Mouse (Mus musculus) heart, adult 2 months (tissue): ENCODE results near the gene Nfam1. TPM values are rescaled to one million over a fixed set of nuclear protein-coding genes. Genes with fewer than 3 reads are reported as not detected.

ENCODE experiments used
- DNase-seq, 2 experiments: peaks; one replicate each; pipeline ENCODE4 v3.0.0; 2021
- H3K27ac ChIP-seq: fragments of 200-600 bp; 2 replicates; pipeline ENCODE4 v1.8.1; 2022
- H3K27me3 ChIP-seq: fragments of 200-500 bp; 2 replicates; pipeline ENCODE4 v1.6.1; 2012; ENCODE audit warnings: mild to moderate bottlenecking, low read length, inconsistent platforms, mixed read lengths; ENCODE audit not compliant: control insufficient read depth, insufficient read depth
- H3K36me3 ChIP-seq: fragments of 200-500 bp; 2 replicates; pipeline ENCODE4 v1.6.1; 2012; ENCODE audit warnings: low read length, inconsistent platforms; ENCODE audit not compliant: control insufficient read depth, insufficient read depth
- H3K4me1 ChIP-seq: fragments of 200-500 bp; 2 replicates; pipeline ENCODE4 v1.6.1; 2011; ENCODE audit warnings: low read length; ENCODE audit not compliant: control insufficient read depth, insufficient read depth
- H3K4me3 ChIP-seq: fragments of 200-600 bp; 2 replicates; pipeline ENCODE4 v1.8.1; 2022
- H3K79me2 ChIP-seq: fragments of 200-500 bp; replicated peaks from 2 replicates; pipeline ENCODE4 v1.6.1; 2012; ENCODE audit warnings: mild to moderate bottlenecking, inconsistent platforms, low read length, moderate library complexity, mixed read lengths; ENCODE audit not compliant: control insufficient read depth, insufficient read depth
- H3K9ac ChIP-seq: fragments of 200-500 bp; 2 replicates; pipeline ENCODE4 v1.6.1; 2012; ENCODE audit warnings: low read depth, mild to moderate bottlenecking, control low read depth, inconsistent platforms, low read length, mixed read lengths
- CTCF ChIP-seq: fragments of 200-600 bp; IDR thresholded peaks from 2 replicates; pipeline ENCODE4 v1.8.1; 2022; ENCODE audit warnings: antibody characterized with exemption, mild to moderate bottlenecking, moderate library complexity
- EP300 ChIP-seq: fragments of 200-500 bp; IDR thresholded peaks from 2 replicates; pipeline ENCODE4 v1.6.1; 2011; ENCODE audit warnings: low read depth, low read length, control low read depth; ENCODE audit not compliant: insufficient read depth
- POLR2A ChIP-seq: fragments of 200-500 bp; IDR thresholded peaks from 2 replicates; pipeline ENCODE4 v1.6.1; 2011; ENCODE audit warnings: mild to moderate bottlenecking, low read depth, low read length, control low read depth; ENCODE audit not compliant: insufficient read depth
- WGBS: fragments of 180-500 bp; shearing (Covaris S2); methylation state at CpG from one replicate; pipeline ENCODE4 v1.1.7; 2018; 5-methylcytosine and 5-hydroxymethylcytosine counted together
- intact Hi-C: fragments of 180-260 bp; cut with DNase I; formaldehyde crosslinking; loops from one replicate; pipeline ENCODE4 v1.15.1; 2025
- polyA plus RNA-seq: library from polyadenylated mRNA; depleted of rRNA; stranded (reverse); fragments of >200 nt; gene quantifications from 2 replicates; pipeline ENCODE4 v1.2.3, GENCODE M21; 2012
- total RNA-seq, 2 experiments: library from RNA; stranded (reverse); gene quantifications; 2 replicates each; pipeline ENCODE4 v1.2.3; 2021

Nfam1 gene
- total and polyA plus RNA-seq, 3 experiments = 2.4 to 3.9 (median 2.6) TPM

GRCm38 (mm10) chr15:83043362-83043708 is 10.2 kb upstream of the Nfam1 start:
- Histone ChIP-seq H3K27ac (no peak overlapping the region), H3K4me3 (no peak overlapping the region), H3K36me3 (no peaks in the 10 kb centered on the region), H3K9ac (no peak overlapping the region), H3K79me2 (no peaks in the 10 kb centered on the region), H3K4me1 (peaks cover 4% of the 10 kb centered on the region), H3K27me3 (no peaks in the 10 kb centered on the region)
- TF ChIP-seq CTCF = no peak
- TF ChIP-seq EP300 = no peak
- TF ChIP-seq POLR2A = no peak
- intact Hi-C loops = no loop called here
- DNase-seq = no peak
- 86% methylated on average over 22 of the region's 22 CpGs for WGBS

- WGBS = 48% methylated on average over 6 of the region's 6 CpGs
- H3K27me3 ChIP-seq = no peaks in the 10 kb centered on the region
- H3K4me1 ChIP-seq = peaks cover 6% of the 10 kb centered on the region
- H3K27ac ChIP-seq = no peak overlapping the region
- no peak overlapping the region for H3K9ac ChIP-seq
- H3K79me2 ChIP-seq = no peaks in the 10 kb centered on the region
- intact Hi-C loops = no loop called here
- no peak for DNase-seq
- no peaks in the 10 kb centered on the region for H3K36me3 ChIP-seq
- H3K4me3 ChIP-seq = no peak overlapping the region
- TF ChIP-seq CTCF (no peak), POLR2A (no peak), EP300 (no peak)
Observed at GRCm38 (mm10) chr15:83042655-83043361, 9.7 kb upstream of the Nfam1 start.

- H3K4me3 ChIP-seq = no peak overlapping the region
- no peaks in the 10 kb centered on the region for H3K27me3 ChIP-seq
- H3K9ac ChIP-seq = no peak overlapping the region
- intact Hi-C loops = no loop called here
- H3K79me2 ChIP-seq = no peaks in the 10 kb centered on the region
- WGBS = 63% methylated on average over 2 of the region's 2 CpGs
- TF ChIP-seq CTCF (no peak), POLR2A (no peak), EP300 (no peak)
- H3K4me1 ChIP-seq = peaks cover 12% of the 10 kb centered on the region
- H3K27ac ChIP-seq = no peak overlapping the region
- DNase-seq = no peak
- no peaks in the 10 kb centered on the region for H3K36me3 ChIP-seq
Observed at GRCm38 (mm10) chr15:83040156-83040555, 7.0 kb upstream of the Nfam1 start.

GRCm38 (mm10) chr15:83038812-83039211 is 5.7 kb upstream of the Nfam1 start:
- no peak for TF ChIP-seq CTCF
- TF ChIP-seq EP300 = no peak
- TF ChIP-seq POLR2A = no peak
- Histone ChIP-seq H3K27me3 (no peaks in the 10 kb centered on the region), H3K4me1 (peaks cover 12% of the 10 kb centered on the region), H3K4me3 (no peak overlapping the region), H3K9ac (no peak overlapping the region), H3K79me2 (no peaks in the 10 kb centered on the region), H3K36me3 (no peaks in the 10 kb centered on the region), H3K27ac (peak overlapping the region; percentile 40)
- intact Hi-C loops = loop anchor here (1.0 to 5.0 kb wide), 2 partner anchors 45 to 132 kb away; no protein-coding TSS in a partner anchor
- 41% methylated on average over 3 of the region's 3 CpGs for WGBS
- DNase-seq = no peak

- no peaks in the 10 kb centered on the region for H3K79me2 ChIP-seq
- WGBS = 4% methylated on average over 8 of the region's 8 CpGs
- peak; percentile 89 to 94 for DNase-seq
Observed at GRCm38 (mm10) chr15:83037755-83038483, 4.8 kb upstream of the Nfam1 start.

GRCm38 (mm10) chr15:83036900-83037519 is 3.9 kb upstream of the Nfam1 start:
- peaks cover 12% of the 10 kb centered on the region for H3K4me1 ChIP-seq
- intact Hi-C loops = loop anchor here (1.0 to 5.0 kb wide), 3 partner anchors 130 to 232 kb away; no protein-coding TSS in a partner anchor
- WGBS = 37% methylated on average over 14 of the region's 14 CpGs
- DNase-seq = peak; percentile 46 to 60
- no peaks in the 10 kb centered on the region for H3K27me3 ChIP-seq
- TF ChIP-seq POLR2A (no peak), CTCF (no peak), EP300 (no peak)
- no peak overlapping the region for H3K9ac ChIP-seq
- H3K27ac ChIP-seq = no peak overlapping the region
- H3K4me3 ChIP-seq = no peak overlapping the region
- H3K79me2 ChIP-seq = no peaks in the 10 kb centered on the region
- no peaks in the 10 kb centered on the region for H3K36me3 ChIP-seq

More at GRCm38 (mm10) chr15:83037755-83038483, 4.8 kb upstream of the Nfam1 start:
- TF ChIP-seq POLR2A = no peak
- TF ChIP-seq CTCF = peak; percentile 100; the same call in 1 of the 2 replicates
- peak; percentile 79 for TF ChIP-seq EP300
- Histone ChIP-seq H3K36me3 (no peaks in the 10 kb centered on the region), H3K4me1 (peaks cover 12% of the 10 kb centered on the region), H3K4me3 (no peak overlapping the region), H3K27ac (peak overlapping the region; percentile 65), H3K9ac (no peak overlapping the region), H3K27me3 (no peaks in the 10 kb centered on the region)
- intact Hi-C loops = loop anchor here (1.0 to 5.0 kb wide), 3 partner anchors 131 to 233 kb away; no protein-coding TSS in a partner anchor
